Mouse (Mus musculus): ENCODE results near the gene Wwox.

GRCm38 (mm10) chr8:115078296-115078695 is 638.8 kb downstream of the Wwox start:
- TF ChIP-seq POLR2A (IDR thresholded peaks at IDR 0.05; ENCODE audit: control insufficient read depth in 1 of 2, insufficient read depth in 1 of 2, low read depth in 1 of 2, low read length in 2 of 2, poor library complexity in 1 of 2) (no peak), CTCF (IDR thresholded peaks at IDR 0.05 in 2 of 3, conservative IDR thresholded peaks at IDR 0.05 in 1 of 3; ENCODE audit: control insufficient read depth in 1 of 3, insufficient read depth in 1 of 3, low read depth in 2 of 3, low read length in 3 of 3, poor library complexity in 1 of 3, severe bottlenecking in 1 of 3) (no peak), MAFK (IDR thresholded peaks at IDR 0.05; ENCODE audit: borderline replicate concordance, low read depth, low read length) (no peak), MYC (IDR thresholded peaks at IDR 0.05; ENCODE audit: low read depth, low read length) (no peak)
